Mouse (Mus musculus): ENCODE data around the gene Ntf5. TPM values are rescaled to one million over a fixed set of nuclear protein-coding genes. Genes with fewer than 3 reads are reported as not detected.
"Not testable (repeated sequence)": the region's sequence is repeated elsewhere in the genome, so short reads cannot be mapped to it uniquely, and the experiment has no call there.

The Ntf5 gene
- polyA plus RNA-seq, 1 experiment from 2014 or later: 0.35 TPM

DNA sequence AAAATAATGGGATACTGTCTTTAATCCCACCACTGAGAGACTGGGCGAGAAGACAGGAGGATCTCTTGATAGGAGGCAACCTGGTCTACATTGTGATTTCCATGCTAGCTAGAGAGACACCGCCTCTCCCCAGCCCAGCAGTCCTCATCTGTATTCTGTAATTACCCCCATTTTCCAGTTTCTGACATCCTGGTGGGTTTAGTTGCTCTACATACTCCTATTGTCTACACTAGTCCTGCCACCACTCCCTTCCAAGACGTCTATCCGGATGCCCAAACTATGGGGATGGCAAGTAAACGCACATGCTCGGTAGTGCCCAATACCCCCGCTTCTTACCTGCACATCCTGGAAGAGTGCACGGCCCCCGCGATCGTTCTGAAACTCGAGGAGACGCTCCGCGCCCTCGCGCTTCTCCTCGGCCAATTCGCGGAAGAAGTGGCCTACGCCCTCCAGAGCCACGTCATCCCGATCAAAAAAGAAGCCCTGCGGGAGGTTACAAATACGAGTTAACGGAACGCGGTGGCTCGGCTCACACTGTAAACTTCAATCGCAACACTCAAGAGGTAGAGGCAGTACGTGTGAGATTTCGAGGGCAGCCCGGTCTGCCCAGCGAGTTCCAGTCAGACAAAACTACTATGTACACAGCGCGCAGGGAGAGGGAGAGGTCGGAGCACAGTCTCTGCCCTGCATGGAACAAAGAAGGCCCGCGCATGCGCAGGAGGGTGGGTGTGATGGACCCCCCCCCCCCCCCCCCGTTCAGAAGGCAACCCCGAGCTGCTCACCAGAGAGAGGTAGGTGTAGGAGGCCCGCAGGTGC, 45.5 kb downstream of the Ntf5 start:
- Histone ChIP-seq H3K36me3 (peaks cover 58% of the 10 kb centered on the region), H3K4me2 (peak overlapping the region; percentile 81), H3K4me3 (replicated peaks) (peak overlapping the region; percentile 78), H3K4me1 (replicated peaks) (peaks cover 67% of the 10 kb centered on the region), H3K27ac (peak overlapping the region; percentile 98), H3K9ac (peak overlapping the region; percentile 95), H3K27me3 (no peaks in the 10 kb centered on the region), H3K9me3 (replicated peaks) (no peaks in the 10 kb centered on the region)
- ATAC-seq (ENCODE audit: low read depth): peak; percentile 34
- peak; percentile 61 for DNase-seq
- under 1% methylated on average over 42 of the region's 43 CpGs for WGBS (ENCODE audit: insufficient replicate concordance)

DNA sequence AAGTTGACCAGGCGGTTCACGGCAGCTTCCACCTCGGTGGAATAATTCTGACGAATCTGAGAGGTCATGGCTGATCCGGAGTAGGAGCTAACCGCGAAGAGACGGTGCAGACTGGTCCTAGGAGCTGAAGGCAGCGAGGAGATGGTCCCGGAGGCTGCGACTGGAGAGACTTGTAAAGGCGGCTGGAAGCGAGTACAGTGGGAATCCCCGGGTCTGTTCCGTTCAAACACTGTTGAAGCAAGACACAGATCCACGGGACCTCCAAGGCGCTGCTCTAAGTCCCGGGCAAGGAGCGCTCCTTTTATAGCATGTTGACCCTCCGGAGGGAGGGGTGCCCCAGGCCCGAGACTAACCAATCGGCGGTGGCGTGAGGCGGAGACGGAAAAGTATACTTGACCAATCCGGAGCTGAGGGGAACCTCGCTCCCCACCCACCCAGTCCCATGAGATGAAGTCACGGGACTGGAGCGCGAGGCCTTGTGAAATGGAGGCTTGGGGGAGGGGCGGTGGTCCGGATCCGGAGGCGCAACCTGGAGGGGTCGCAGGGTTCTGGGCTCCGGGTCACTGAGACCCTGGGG, 46.2 kb downstream of the Ntf5 start, which contains the start of gene Ftl1:
Gene Ftl1 (minus strand): TSS at position 321 of the 577 bp plus-strand sequence.
- Histone ChIP-seq H3K27ac (peak within 1 kb of the TSS; percentile 98), H3K36me3 (peaks cover 64% of the 10 kb centered on the region), H3K4me3 (replicated peaks) (peak within 1 kb of the TSS; percentile 78), H3K4me2 (peak within 1 kb of the TSS; percentile 81), H3K4me1 (replicated peaks) (peaks cover 73% of the 10 kb centered on the region), H3K9ac (peak within 1 kb of the TSS; percentile 95)
- WGBS (ENCODE audit: insufficient replicate concordance): under 1% methylated on average over 33 of the region's 37 CpGs
- H3K9me3 ChIP-seq (replicated peaks); H3K27me3 ChIP-seq: not testable (repeated sequence)
- ATAC-seq (ENCODE audit: low read depth) (peak; percentile 86), DNase-seq (peak; percentile 96)

DNA sequence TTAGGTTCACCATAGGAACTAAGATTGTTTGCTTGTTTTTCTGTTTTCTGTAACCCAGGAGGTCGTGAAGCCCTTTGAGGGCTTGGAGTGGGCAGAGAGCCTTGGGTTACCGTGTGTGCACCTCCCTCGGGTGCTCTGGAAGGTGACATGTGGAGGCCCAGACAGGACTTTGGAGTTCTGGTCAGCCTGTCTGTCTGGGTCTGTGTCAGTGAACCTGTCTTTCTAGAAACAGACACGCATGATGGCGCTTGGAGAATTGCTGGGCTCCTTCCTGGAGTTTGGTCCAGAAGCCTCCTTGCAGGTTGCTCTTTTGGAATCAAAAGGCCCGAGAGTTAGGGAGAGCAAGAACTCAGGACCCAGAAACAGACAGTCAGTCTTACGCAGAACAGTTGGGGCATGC, 46.9 kb downstream of the Ntf5 start:
- Histone ChIP-seq H3K9ac (peak overlapping the region; percentile 81), H3K4me3 (replicated peaks) (peak overlapping the region; percentile 78), H3K27ac (peak overlapping the region; percentile 98), H3K9me3 (replicated peaks) (no peaks in the 10 kb centered on the region), H3K27me3 (no peaks in the 10 kb centered on the region), H3K4me2 (peak overlapping the region; percentile 81), H3K36me3 (peaks cover 64% of the 10 kb centered on the region), H3K4me1 (replicated peaks) (peaks cover 81% of the 10 kb centered on the region)
- 34% methylated on average over 7 of the region's 7 CpGs for WGBS (ENCODE audit: insufficient replicate concordance)
- DNase-seq (no peak), ATAC-seq (ENCODE audit: low read depth) (no peak)

DNA sequence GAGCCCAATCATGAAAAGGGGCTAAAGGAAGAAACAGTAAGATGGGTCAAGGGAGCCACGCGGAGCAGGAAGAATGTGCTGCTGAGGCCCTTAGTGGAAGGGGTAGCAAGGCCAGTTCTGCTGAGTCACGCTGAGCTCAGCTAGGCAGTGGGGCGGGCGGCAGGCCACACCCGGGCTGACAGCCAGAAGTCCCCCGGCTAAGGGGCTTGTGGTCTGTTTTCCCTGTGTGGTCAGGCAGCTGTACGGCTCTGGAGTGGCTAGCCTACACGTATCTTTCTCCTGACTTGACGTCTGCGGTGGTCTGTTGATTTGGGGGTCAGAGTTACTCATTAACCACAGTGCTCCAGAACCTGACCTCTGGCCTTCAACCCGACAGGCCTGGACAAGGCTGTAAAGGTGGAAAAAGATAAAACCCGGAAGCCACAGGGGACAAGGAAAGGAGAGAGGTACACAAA, 47.4 kb downstream of the Ntf5 start:
- H3K27me3 ChIP-seq: no peaks in the 10 kb centered on the region
- WGBS (ENCODE audit: insufficient replicate concordance): 1% methylated on average over 13 of the region's 13 CpGs
- H3K4me3 ChIP-seq (replicated peaks): peak overlapping the region; percentile 78
- peaks cover 86% of the 10 kb centered on the region for H3K4me1 ChIP-seq (replicated peaks)
- no peaks in the 10 kb centered on the region for H3K9me3 ChIP-seq (replicated peaks)
- peak overlapping the region; percentile 98 for H3K27ac ChIP-seq
- peaks cover 63% of the 10 kb centered on the region for H3K36me3 ChIP-seq
- ATAC-seq (ENCODE audit: low read depth): peak; percentile 75
- peak; percentile 86 for DNase-seq
- peak overlapping the region; percentile 81 for H3K9ac ChIP-seq
- peak overlapping the region; percentile 81 for H3K4me2 ChIP-seq

DNA sequence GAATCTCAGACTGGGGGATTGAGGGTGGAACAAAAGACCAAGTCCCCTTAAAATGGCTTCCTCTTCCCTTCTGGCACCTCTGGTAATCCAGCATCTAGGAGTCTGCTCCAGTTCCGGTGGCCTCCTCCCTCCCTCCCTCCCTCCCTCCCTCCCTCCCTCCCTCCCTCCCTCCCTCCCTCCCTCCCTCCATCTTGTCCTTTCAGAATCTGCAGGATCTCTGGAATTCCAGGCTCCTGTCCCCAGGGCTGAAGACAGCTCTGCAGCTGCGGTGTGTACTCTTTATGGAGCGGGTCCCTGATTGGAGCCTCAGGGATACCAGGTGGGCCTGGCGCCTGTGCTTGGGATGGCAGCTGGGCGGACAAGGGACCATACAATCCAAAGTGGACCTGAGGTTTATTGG, 47.8 kb downstream of the Ntf5 start:
- DNase-seq (no peak), ATAC-seq (ENCODE audit: low read depth) (peak; percentile 10)
- peak overlapping the region; percentile 98 for H3K27ac ChIP-seq
- no peaks in the 10 kb centered on the region for H3K9me3 ChIP-seq (replicated peaks)
- WGBS (ENCODE audit: insufficient replicate concordance): 71% methylated on average over 5 of the region's 5 CpGs
- no peaks in the 10 kb centered on the region for H3K27me3 ChIP-seq
- H3K4me1 ChIP-seq (replicated peaks): peaks cover 86% of the 10 kb centered on the region
- peak overlapping the region; percentile 81 for H3K9ac ChIP-seq
- peak overlapping the region; percentile 81 for H3K4me2 ChIP-seq
- H3K4me3 ChIP-seq (replicated peaks): peak overlapping the region; percentile 78
- H3K36me3 ChIP-seq: peaks cover 63% of the 10 kb centered on the region

DNA sequence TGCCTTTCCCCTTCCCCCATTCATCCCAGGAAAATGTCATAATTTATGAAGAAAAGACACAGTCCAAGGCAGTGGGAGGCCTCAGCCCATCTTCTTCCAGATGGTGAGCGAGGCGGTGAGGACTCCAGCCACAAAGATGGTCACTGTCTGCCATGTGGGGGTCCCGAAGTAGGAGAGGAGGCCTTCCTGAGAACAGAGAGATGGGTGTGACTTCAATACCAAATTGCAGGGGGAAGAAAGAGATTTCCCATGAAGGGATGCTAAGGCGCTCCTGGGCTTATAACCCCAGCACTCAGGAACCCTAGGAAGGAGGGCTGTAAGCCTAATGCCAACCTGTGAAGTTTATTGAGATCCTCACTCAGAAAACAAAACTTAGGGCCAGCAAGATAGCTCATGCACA, 48.3 kb downstream of the Ntf5 start:
- peak overlapping the region; percentile 98 for H3K27ac ChIP-seq
- no peaks in the 10 kb centered on the region for H3K9me3 ChIP-seq (replicated peaks)
- peak overlapping the region; percentile 81 for H3K4me2 ChIP-seq
- peaks cover 62% of the 10 kb centered on the region for H3K36me3 ChIP-seq
- H3K4me1 ChIP-seq (replicated peaks): peaks cover 82% of the 10 kb centered on the region
- peak overlapping the region; percentile 45 for H3K4me3 ChIP-seq (replicated peaks)
- WGBS (ENCODE audit: insufficient replicate concordance): 83% methylated on average over 4 of the region's 4 CpGs
- no peaks in the 10 kb centered on the region for H3K27me3 ChIP-seq
- no peak for DNase-seq
- peak overlapping the region; percentile 63 for H3K9ac ChIP-seq
- ATAC-seq (ENCODE audit: low read depth): no peak

DNA sequence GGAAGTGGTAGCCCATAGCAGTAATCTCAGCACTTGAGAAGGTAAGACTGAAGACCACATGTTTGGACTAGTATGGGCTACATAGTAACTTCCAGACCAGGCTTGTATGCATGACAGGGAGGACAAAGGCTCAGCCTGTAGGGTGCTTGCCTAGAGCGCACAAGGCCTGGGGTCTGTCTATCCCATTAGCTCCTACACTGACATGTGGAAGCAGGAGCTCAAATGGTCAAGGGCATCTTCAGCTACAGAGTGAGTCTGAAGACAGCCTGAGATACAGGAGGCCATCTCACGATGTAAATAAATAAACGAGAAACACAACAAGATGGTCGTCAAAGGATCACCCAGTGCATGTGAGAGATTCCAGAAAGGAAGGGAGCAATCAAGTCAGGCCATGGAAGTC, 48.8 kb downstream of the Ntf5 start:
- no peak overlapping the region for H3K9ac ChIP-seq
- peaks cover 82% of the 10 kb centered on the region for H3K4me1 ChIP-seq (replicated peaks)
- ATAC-seq (ENCODE audit: low read depth) (no peak), DNase-seq (no peak)
- no peak overlapping the region for H3K4me3 ChIP-seq (replicated peaks)
- peak overlapping the region; percentile 98 for H3K27ac ChIP-seq
- no peaks in the 10 kb centered on the region for H3K27me3 ChIP-seq
- H3K9me3 ChIP-seq (replicated peaks): no peaks in the 10 kb centered on the region
- H3K36me3 ChIP-seq: peaks cover 56% of the 10 kb centered on the region
- WGBS (ENCODE audit: insufficient replicate concordance): 88% methylated on average over 4 of the region's 4 CpGs
- no peak overlapping the region for H3K4me2 ChIP-seq

DNA sequence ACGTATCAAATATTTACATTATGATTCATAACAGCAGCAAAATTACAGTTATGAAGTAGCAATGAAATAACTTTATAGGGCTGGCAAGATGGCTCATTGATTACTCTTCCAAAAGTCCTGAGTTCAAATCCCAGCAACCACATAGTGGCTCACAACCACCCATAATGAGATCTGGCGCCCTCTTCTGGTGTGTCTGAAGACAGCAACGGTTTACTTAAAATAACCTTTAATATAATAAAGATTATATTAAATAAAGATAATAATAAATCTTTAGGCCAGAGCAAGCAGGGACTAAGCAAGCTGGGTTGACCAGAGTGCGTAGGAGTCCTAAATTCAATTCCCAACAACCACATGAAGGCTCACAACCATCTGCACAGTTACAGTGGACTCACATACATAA, 49.4 kb downstream of the Ntf5 start:
- WGBS (ENCODE audit: insufficient replicate concordance): 71% methylated on average over 4 of the region's 4 CpGs
- H3K27me3 ChIP-seq; H3K9ac ChIP-seq; H3K9me3 ChIP-seq (replicated peaks); ATAC-seq (ENCODE audit: low read depth); H3K4me2 ChIP-seq; H3K4me3 ChIP-seq (replicated peaks); DNase-seq: not testable (repeated sequence)
- Histone ChIP-seq H3K27ac (peak overlapping the region; percentile 98; the same call in 1 of the 2 replicates), H3K4me1 (replicated peaks) (peaks cover 80% of the 10 kb centered on the region), H3K36me3 (peaks cover 51% of the 10 kb centered on the region)

DNA sequence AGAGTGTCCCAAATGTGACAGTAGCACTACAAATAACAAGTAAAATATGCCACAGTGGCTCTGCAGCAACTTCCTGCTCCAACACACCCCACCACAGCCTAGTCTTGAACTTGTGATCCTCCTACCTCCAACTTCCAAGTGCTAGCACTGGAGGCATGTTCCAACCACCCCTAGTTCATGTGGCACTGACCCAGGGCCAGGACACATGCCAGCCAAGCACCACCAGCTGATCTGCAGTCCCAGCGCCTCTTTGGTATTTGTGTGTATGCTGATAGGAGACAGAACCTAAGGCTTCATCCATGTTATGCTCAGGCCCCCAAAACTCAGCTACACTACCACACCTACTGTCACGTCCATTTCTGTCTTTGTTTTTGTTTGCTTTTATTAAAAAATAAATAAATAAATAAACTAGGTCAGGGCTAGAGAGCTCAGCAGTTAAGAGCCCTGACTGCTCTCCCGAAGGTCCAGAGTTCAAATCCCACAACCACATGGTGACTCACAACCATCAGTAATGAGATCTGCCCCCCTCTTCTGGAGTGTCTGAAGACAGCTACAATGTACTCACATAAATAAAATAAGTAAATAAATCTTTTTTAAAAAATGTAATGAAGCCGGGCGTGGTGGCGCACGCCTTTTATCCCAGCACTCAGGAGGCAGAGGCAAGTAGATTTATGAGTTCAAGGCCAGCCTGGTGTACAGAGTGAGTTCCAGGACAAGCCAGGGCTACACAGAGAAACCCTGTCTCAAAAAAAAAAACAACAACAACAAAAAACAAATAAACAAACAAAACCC, 50.7 kb downstream of the Ntf5 start:
- Histone ChIP-seq H3K4me2 (no peak overlapping the region), H3K27ac (peak overlapping the region; percentile 53), H3K9ac (0 out of 2 replicates have a peak overlapping the region, but pooled peaks have one; percentile 17), H3K36me3 (peaks cover 40% of the 10 kb centered on the region), H3K4me1 (replicated peaks) (peaks cover 72% of the 10 kb centered on the region), H3K4me3 (replicated peaks) (no peak overlapping the region), H3K9me3 (replicated peaks) (no peaks in the 10 kb centered on the region), H3K27me3 (no peaks in the 10 kb centered on the region)
- WGBS (ENCODE audit: insufficient replicate concordance): 93% methylated on average over 7 of the region's 7 CpGs
- no peak for DNase-seq
- no peak for ATAC-seq (ENCODE audit: low read depth)

DNA sequence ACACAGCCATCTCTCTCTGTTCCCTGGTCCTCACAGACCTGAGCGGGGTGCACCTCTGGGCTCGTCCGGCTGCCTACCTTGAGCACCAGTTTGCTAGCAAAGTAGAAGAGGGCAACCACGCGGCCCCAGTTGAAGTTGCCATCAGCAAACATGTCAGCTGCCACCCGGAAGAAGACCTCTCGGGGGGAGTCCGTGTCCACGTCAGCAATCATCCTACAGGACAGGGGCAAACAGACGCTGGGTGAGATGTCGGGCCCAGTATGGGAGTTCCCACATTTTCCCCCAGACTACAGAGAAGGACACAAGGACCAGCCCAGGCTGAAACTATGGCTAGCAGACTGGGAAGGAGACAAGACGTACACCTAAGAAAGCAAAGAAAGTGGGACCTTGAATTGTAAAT, 51.6 kb downstream of the Ntf5 start:
- ATAC-seq (ENCODE audit: low read depth): no peak
- Histone ChIP-seq H3K4me2 (peak overlapping the region; percentile 94), H3K36me3 (peaks cover 40% of the 10 kb centered on the region), H3K9ac (peak overlapping the region; percentile 87), H3K27me3 (no peaks in the 10 kb centered on the region), H3K27ac (0 out of 2 replicates have a peak overlapping the region, but pooled peaks have one; percentile 10), H3K4me1 (replicated peaks) (peaks cover 69% of the 10 kb centered on the region), H3K4me3 (replicated peaks) (peak overlapping the region; percentile 79), H3K9me3 (replicated peaks) (no peaks in the 10 kb centered on the region)
- 86% methylated on average over 12 of the region's 12 CpGs for WGBS (ENCODE audit: insufficient replicate concordance)
- no peak for DNase-seq

DNA sequence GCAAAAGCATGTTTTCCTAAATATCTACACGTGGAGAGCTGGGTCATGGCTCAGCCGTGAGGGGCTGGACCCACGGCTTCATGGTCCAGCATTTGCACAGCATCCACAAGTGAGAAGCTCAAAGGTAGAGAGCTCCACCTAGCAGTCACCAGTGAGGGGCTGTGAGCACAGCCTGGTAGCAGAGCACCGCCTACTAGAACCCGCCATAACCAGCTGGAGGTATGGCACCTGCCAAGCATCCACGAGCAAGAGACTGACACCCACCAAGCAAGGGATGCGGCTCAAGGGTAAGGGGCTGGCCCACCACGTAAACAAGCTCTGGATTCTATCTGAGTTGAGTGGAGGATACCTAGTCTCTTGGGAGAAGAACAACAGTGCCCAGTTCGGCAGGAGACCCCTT, 52.1 kb downstream of the Ntf5 start:
- DNase-seq: no peak
- no peaks in the 10 kb centered on the region for H3K9me3 ChIP-seq (replicated peaks)
- WGBS (ENCODE audit: insufficient replicate concordance): 67% methylated on average over 9 of the region's 9 CpGs
- H3K27ac ChIP-seq: peak overlapping the region; percentile 76; the same call in 1 of the 2 replicates
- no peaks in the 10 kb centered on the region for H3K27me3 ChIP-seq
- peaks cover 40% of the 10 kb centered on the region for H3K36me3 ChIP-seq
- H3K9ac ChIP-seq: peak overlapping the region; percentile 87
- ATAC-seq (ENCODE audit: low read depth): no peak
- peak overlapping the region; percentile 94 for H3K4me2 ChIP-seq
- H3K4me1 ChIP-seq (replicated peaks): peaks cover 65% of the 10 kb centered on the region
- peak overlapping the region; percentile 79 for H3K4me3 ChIP-seq (replicated peaks)

All from liver, embryonic 13.5 days (tissue).